Mouse (Mus musculus): ENCODE data around the gene Psme4.

DNA sequence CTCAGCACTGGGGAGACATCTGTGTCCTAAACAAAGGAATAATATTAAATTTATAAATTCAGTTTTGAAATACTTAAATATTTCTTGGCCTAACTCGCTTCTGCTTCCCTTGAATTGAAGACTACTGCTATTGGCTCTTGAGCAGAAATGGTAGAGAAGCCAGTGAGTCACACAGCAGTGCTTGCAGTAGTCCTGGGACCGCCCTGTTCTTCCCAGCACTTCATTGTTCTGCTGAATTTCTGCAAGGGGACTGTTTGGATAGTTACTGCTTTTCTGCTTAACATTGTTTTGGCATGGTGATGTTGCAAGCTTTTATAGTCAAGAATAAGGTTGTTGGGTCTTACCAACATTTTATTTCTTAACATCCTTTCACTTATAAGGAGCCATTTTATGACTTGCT lies 25.7 kb downstream of the Psme4 start:
- TF ChIP-seq CTCF (IDR thresholded peaks at IDR 0.05; ENCODE audit: control insufficient read depth, insufficient read depth, insufficient replicate concordance, low read depth, low read length) (no peak), POLR2A (IDR thresholded peaks at IDR 0.05; ENCODE audit: control insufficient read depth, low read depth, low read length) (no peak)
